Comparison of ENCODE assay signal across 7 mouse cellular contexts in the genomic region with DNA sequence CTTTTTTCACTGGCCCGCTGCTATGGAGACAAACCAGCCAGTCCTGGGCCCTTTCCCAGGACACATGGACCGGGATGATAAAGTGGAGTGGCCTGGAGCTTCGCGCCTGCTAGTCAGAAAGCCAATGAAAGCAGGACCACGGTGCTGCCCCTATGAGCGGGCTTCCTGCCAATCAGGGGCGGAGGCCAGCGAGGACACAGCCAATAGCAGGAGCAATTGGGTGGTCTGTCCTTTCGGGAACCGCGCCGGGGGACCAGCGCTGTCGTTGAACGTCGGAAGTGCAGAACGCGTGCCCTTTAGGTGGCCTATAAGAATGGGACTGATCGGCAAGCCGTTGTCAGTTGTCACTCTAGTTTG. TPM values are rescaled to one million over a fixed set of nuclear protein-coding genes. Genes with fewer than 3 reads are reported as not detected.
DNase-seq lines count a peak whose midpoint lies in the region; ATAC-seq lines count a peak whose summit lies in the region.

No protein-coding gene starts in this region.

- no peaks in the 10 kb centered on the region for H3K27me3 ChIP-seq in intestine, embryonic 14.5 days (replicated peaks; ENCODE audit: control insufficient read depth, insufficient read depth, low read length)
- no peaks in the 10 kb centered on the region for H3K27me3 ChIP-seq in limb, embryonic 11.5 days (ENCODE audit: control insufficient read depth, insufficient read depth, low read length)
- H3K27me3 ChIP-seq in midbrain, embryonic 11.5 days (ENCODE audit: control insufficient read depth, insufficient read depth, low read length), result no peaks in the 10 kb centered on the region

- peak overlapping the region; percentile 70 for H3K27ac ChIP-seq in intestine, embryonic 14.5 days (ENCODE audit: low read depth)
- H3K27ac ChIP-seq in limb, embryonic 11.5 days (replicated peaks; ENCODE audit: low read depth, low read length), result peak overlapping the region; percentile 51; the same call in 1 of the 2 replicates
- peak overlapping the region; percentile 78 for H3K27ac ChIP-seq in midbrain, embryonic 11.5 days (ENCODE audit: low read depth, low read length)

- no peaks in the 10 kb centered on the region for H3K9me3 ChIP-seq in intestine, embryonic 14.5 days (ENCODE audit: control insufficient read depth, low read length)
- H3K9me3 ChIP-seq in limb, embryonic 11.5 days (ENCODE audit: control insufficient read depth, low read length), result no peaks in the 10 kb centered on the region
- no peaks in the 10 kb centered on the region for H3K9me3 ChIP-seq in midbrain, embryonic 11.5 days (ENCODE audit: control insufficient read depth, low read length)

- no peaks in the 10 kb centered on the region for H3K36me3 ChIP-seq in intestine, embryonic 14.5 days (ENCODE audit: control insufficient read depth, insufficient read depth, low read length)
- H3K36me3 ChIP-seq in limb, embryonic 11.5 days (ENCODE audit: control insufficient read depth, insufficient read depth, low read length), result no peaks in the 10 kb centered on the region
- no peaks in the 10 kb centered on the region for H3K36me3 ChIP-seq in midbrain, embryonic 11.5 days (ENCODE audit: control insufficient read depth, insufficient read depth, low read length)

- peak overlapping the region; percentile 95 for H3K4me2 ChIP-seq in intestine, embryonic 14.5 days (ENCODE audit: low read length)
- peak overlapping the region; percentile 87 for H3K4me2 ChIP-seq in limb, embryonic 11.5 days (ENCODE audit: low read depth, severe bottlenecking)
- H3K4me2 ChIP-seq in midbrain, embryonic 11.5 days, result peak overlapping the region; percentile 90

- WGBS in intestine, embryonic 14.5 days, result 3% methylated on average over 20 of the region's 20 CpGs
- WGBS in limb, embryonic 11.5 days, result 7% methylated on average over 20 of the region's 20 CpGs
- 4% methylated on average over 20 of the region's 20 CpGs for WGBS in midbrain, embryonic 11.5 days

- peak overlapping the region; percentile 46 for H3K9ac ChIP-seq in intestine, embryonic 14.5 days (ENCODE audit: low read length)
- peak overlapping the region; percentile 22; the same call in 1 of the 2 replicates for H3K9ac ChIP-seq in limb, embryonic 11.5 days (ENCODE audit: low read length)
- peak overlapping the region; percentile 54 for H3K9ac ChIP-seq in midbrain, embryonic 11.5 days (ENCODE audit: low read length)

- peak overlapping the region; percentile 68 for H3K4me3 ChIP-seq in intestine, embryonic 14.5 days (ENCODE audit: low read depth, low read length)
- H3K4me3 ChIP-seq in limb, embryonic 11.5 days (ENCODE audit: low read depth, low read length), result peak overlapping the region; percentile 60
- peak overlapping the region; percentile 59 for H3K4me3 ChIP-seq in midbrain, embryonic 11.5 days (ENCODE audit: low read depth, low read length)

- DNase-seq in adrenal gland, adult 2 months, result peak; percentile 92
- DNase-seq in embryo, embryonic 10 days (ENCODE audit: low spot score), result peak; percentile 83
- DNase-seq in gastrocnemius, adult 8-10 months (ENCODE audit: low spot score in 2 of 2), result peak; percentile 49 to 66
- no peak for DNase-seq in intestine, embryonic 14.5 days (ENCODE audit: low spot score)
- peak; percentile 77 for DNase-seq in limb, embryonic 11.5 days (ENCODE audit: low spot score)
- DNase-seq in midbrain, embryonic 11.5 days (ENCODE audit: low spot score, missing footprints), result no peak
- peak; percentile 54 for DNase-seq in skeletal muscle tissue, adult 2 months (ENCODE audit: low read depth, low spot score)

- H3K4me1 ChIP-seq in intestine, embryonic 14.5 days (replicated peaks; ENCODE audit: control insufficient read depth, insufficient read depth, low read length), result peaks cover 5% of the 10 kb centered on the region
- H3K4me1 ChIP-seq in limb, embryonic 11.5 days (ENCODE audit: control insufficient read depth, insufficient read depth, low read length), result no peaks in the 10 kb centered on the region
- H3K4me1 ChIP-seq in midbrain, embryonic 11.5 days (ENCODE audit: control insufficient read depth, insufficient read depth, low read length), result peaks cover 7% of the 10 kb centered on the region

- ATAC-seq in intestine, embryonic 14.5 days (replicated peaks; ENCODE audit: low FRiP score, low TSS enrichment, low read depth), result peak; percentile 41
- ATAC-seq in limb, embryonic 11.5 days (ENCODE audit: insufficient number of reproducible peaks, low FRiP score, low TSS enrichment, low read depth), result no peak; the same call in 1 of the 2 replicates
- peak; percentile 59 for ATAC-seq in midbrain, embryonic 11.5 days (ENCODE audit: low FRiP score)

RNA-seq across cellular contexts. Expression of gene Kctd7, which starts 0.7 kb away (rescaled TPM):
- total RNA-seq in adrenal gland, adult 2 months (2021), result 10 to 100 TPM; 10.3 to 14.5 TPM
- 33.2 and 36.3 TPM in 2 replicates for polyA plus RNA-seq in adrenal gland, adult 2 months (2012; rRNA removed)
- 1 to 10 TPM; 2.0 to 4.1 (median 3.5) TPM for total RNA-seq in gastrocnemius, adult 8-10 months (2022)
- polyA plus RNA-seq in intestine, embryonic 14.5 days (2014; fragmentation: Nextera tagmentation; extraction: Ambion mirVana), result 5.3 and 5.5 TPM in 2 replicates
- 3.7 and 5.8 TPM in 2 replicates for polyA plus RNA-seq in limb, embryonic 11.5 days (2014; fragmentation: Nextera tagmentation; extraction: Ambion mirVana)
- 5.3 and 7.0 TPM in 2 replicates for polyA plus RNA-seq in midbrain, embryonic 11.5 days (2014; fragmentation: Nextera tagmentation; extraction: Ambion mirVana)

RNA-seq across cellular contexts. Expression of gene Rabgef1, which starts 27.6 kb away (rescaled TPM):
- total RNA-seq in adrenal gland, adult 2 months (2021), result 10 to 100 TPM; 27.9 to 63.3 TPM
- 19.7 and 32.9 TPM in 2 replicates for polyA plus RNA-seq in adrenal gland, adult 2 months (2012; rRNA removed)
- total RNA-seq in gastrocnemius, adult 8-10 months (2022), result 100 to 1,000 TPM in 3 of 4 experiments, 10 to 100 TPM in 1; 94.6 to 134 (median 116) TPM
- 22.3 and 24.7 TPM in 2 replicates for polyA plus RNA-seq in intestine, embryonic 14.5 days (2014; fragmentation: Nextera tagmentation; extraction: Ambion mirVana)
- 23.6 and 23.7 TPM in 2 replicates for polyA plus RNA-seq in limb, embryonic 11.5 days (2014; fragmentation: Nextera tagmentation; extraction: Ambion mirVana)
- 24.2 and 30.1 TPM in 2 replicates for polyA plus RNA-seq in midbrain, embryonic 11.5 days (2014; fragmentation: Nextera tagmentation; extraction: Ambion mirVana)

Comparison
In these comparisons a context has a peak if more than half of its experiments do, and no peak if none do; other contexts are left out.
1. DNase-seq: peak in adrenal gland, adult 2 months (single experiment), embryo, embryonic 10 days (single experiment), gastrocnemius, adult 8-10 months (2 of 2), limb, embryonic 11.5 days (single experiment) and skeletal muscle tissue, adult 2 months (single experiment); none in intestine, embryonic 14.5 days (single experiment) and midbrain, embryonic 11.5 days (single experiment).
2. Peak in every context shown above with its lines, with median percentiles within 50 percentile points of each other: H3K27ac ChIP-seq, H3K4me2 ChIP-seq, H3K4me3 ChIP-seq and H3K9ac ChIP-seq.